Mouse (Mus musculus) CD4-positive, CD25-positive, alpha-beta regulatory T cell, adult 4 months (primary cell): ENCODE data around the gene Pithd1. TPM values are rescaled to one million over a fixed set of nuclear protein-coding genes. Genes with fewer than 3 reads are reported as not detected.
"Not testable (repeated sequence)": the region's sequence is repeated elsewhere in the genome, so short reads cannot be mapped to it uniquely, and the experiment has no call there.

ENCODE experiments used
- ATAC-seq: one replicate; pipeline ENCODE4 v1.8.0; 2017
- polyA plus RNA-seq, 2 experiments: library from polyadenylated mRNA; unstranded; fragments of 100-300 nt; shearing (Covaris generic); gene quantifications; one replicate each; pipeline ENCODE4 v1.2.1; 2017

The Pithd1 gene
- polyA plus RNA-seq, 2 experiments from 2014 or later: 9.3 to 9.7 TPM

DNA sequence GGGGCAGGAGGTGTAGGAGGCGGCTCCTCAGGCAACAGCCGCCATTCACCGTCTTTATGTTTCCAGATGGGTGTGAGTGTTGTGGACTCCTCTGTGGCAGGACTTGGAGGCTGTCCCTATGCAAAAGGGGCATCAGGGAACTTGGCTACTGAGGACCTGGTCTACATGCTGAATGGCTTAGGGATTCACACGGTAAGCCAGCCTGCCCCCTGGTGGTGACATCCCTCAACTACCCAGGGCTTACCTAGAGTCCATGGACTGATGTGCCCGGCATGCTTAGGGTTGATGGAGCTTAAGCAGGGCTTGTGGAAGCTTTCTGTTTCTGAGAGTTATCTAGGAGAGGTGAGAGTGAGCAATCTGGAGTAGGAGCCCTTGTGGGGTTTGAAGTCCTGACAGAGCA, 26.3 kb downstream of the Pithd1 start:
- ATAC-seq: peak; percentile 46

DNA sequence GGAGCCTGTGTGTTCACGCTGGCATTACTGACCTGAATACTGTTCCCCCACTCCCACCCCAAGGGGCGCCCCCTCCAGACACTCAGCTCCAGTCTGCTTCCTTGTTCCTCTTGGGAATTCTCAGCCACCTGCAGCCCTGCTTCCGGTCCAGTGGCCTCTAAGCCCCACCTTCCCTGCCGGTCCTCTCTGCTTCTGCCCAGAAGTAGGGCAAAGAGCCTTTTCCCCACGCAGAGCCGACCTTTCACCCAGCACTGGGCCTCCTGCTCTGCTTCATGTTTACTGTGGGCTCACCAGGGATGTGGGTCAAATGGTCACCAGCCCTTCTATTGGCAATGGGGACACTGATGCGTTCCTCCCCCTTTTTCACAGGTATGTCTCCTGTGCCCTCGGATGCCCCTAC, 28.7 kb downstream of the Pithd1 start:
- ATAC-seq: no peak

GRCm38 (mm10) chr4:135955886-135956285, 31.2 kb downstream of the Pithd1 start:
- no peak for ATAC-seq

DNA sequence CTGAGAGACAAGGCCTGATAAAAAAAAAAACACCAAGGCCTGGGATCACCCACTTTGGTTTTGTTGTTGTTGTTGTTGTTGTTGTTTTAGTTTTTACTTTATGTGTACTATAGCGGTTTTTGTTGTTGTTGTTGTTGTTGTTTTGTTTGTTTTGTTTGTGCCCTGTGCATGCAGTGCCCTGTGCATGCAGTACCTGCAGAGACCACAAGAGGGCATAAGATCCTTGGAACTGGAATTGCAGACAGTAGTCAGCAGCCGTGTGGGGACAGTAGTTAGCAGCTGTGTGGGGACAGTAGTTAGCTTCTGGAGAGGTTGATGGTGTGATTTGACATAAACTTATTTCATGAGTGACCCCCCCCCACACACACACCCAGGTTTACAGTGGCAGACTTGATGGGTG, 32.8 kb downstream of the Pithd1 start:
- peak; percentile 84 for ATAC-seq

GRCm38 (mm10) chr4:135953179-135953578, 33.9 kb downstream of the Pithd1 start:
- ATAC-seq: no peak

GRCm38 (mm10) chr4:135951505-135951904, 35.6 kb downstream of the Pithd1 start:
- ATAC-seq: no peak

- no peak for ATAC-seq
Observed at GRCm38 (mm10) chr4:135950365-135950764, 36.7 kb downstream of the Pithd1 start.

- ATAC-seq: no peak
Observed at GRCm38 (mm10) chr4:135949911-135950310, 37.2 kb downstream of the Pithd1 start.

- no peak for ATAC-seq
Observed at GRCm38 (mm10) chr4:135949475-135949874, 37.6 kb downstream of the Pithd1 start.

- no peak for ATAC-seq
Observed at GRCm38 (mm10) chr4:135948142-135948541, 38.9 kb downstream of the Pithd1 start.

DNA sequence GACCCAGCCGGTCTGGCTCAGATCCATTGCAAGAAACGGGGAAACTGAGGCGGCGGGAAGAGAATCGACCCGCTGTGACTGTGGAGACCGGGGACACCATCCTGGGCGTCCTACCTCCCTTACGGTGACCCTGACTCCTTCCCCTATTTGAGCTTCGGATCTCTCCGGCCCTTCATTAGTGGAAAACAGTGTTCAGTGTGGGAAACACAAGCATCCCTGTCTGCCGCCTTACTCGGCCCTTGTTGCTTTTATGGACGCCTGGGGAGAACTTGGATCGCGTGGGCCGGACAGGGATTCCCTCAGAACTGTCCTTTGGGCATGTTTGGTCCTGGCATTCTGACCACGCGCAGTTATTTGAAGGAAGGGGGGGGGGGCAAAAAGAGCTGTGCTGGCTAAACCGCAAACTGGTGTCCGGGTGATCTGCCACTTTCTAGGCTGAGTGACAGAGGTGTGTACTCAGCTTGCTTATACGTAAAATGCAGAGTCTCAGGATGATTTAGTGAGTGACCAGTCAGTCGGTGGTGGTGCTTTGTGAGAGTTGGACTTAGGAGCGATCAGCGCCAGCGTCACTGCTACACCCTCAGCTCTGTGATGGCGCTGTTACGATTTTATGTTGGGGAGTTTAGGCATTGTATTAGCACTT, 40.3 kb downstream of the Pithd1 start:
- peak; percentile 32 for ATAC-seq

GRCm38 (mm10) chr4:135946278-135946658, 40.8 kb downstream of the Pithd1 start, which contains the start of gene Hmgcl:
Hmgcl (plus strand) TSS chr4:135946448.
- peak; percentile 98 for ATAC-seq

- ATAC-seq: no peak
Observed at GRCm38 (mm10) chr4:135945706-135946105, 41.4 kb downstream of the Pithd1 start.

GRCm38 (mm10) chr4:135943389-135943788, 43.7 kb downstream of the Pithd1 start:
- ATAC-seq: no peak

GRCm38 (mm10) chr4:135942193-135942592, 44.9 kb downstream of the Pithd1 start:
- no peak for ATAC-seq

- not testable (repeated sequence) for ATAC-seq
Observed at GRCm38 (mm10) chr4:135941026-135941425, 46.0 kb downstream of the Pithd1 start.

DNA sequence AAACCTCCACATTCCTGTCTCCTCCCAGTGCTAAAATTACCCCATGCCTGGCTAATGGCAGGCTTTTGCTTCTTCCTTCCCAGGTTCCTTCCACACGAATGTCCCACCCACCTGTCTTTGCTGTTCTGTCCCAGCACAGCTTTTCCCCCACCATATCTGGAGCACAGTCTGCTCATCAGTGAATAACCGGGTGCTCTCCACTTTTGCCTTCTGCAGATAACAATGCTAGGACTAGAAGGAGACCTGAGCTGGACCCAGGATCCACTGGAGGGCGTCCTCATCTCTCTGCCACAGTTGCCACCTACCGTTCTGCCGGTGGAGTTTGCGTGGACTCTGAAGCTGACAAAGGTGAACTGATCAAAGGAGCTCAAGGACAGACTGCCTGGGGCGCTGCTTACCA, 48.2 kb downstream of the Pithd1 start:
- no peak for ATAC-seq

- no peak for ATAC-seq
Observed at GRCm38 (mm10) chr4:135935502-135935901, 51.6 kb downstream of the Pithd1 start.

DNA sequence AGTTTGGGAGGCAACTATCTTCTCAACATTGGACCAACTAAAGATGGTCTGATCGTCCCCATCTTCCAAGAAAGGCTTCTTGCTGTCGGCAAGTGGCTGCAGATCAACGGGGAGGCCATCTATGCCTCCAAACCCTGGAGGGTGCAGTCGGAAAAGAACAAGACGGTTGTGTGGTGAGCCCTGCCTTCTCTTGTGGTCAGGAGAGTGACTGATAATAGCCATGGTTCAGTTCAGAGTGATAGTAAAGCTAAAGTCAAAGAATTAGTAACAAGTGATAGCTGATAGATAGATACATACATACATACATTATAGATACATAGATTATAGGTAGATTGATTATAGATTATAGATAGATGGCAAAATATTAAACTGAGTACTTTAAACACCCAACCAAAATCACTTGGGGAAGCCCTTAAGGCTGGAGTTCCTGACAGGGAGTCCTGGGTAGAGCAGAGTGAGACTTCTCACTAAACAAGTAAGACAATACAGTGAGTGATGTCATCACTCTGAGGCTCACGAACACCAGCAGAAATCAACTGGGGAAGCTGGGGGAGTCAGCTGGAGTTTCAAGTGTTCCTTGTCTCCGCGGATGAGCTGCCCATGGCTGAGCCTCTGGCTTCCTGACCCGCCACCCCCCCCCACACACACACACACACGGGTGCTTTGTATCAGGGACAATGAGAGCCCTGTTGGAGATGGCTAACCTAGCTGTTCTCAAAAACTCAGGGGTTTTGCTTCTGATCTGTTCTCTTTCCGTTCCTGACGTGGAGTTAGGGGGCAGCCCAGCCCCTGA, 52.2 kb downstream of the Pithd1 start:
- no peak for ATAC-seq

DNA sequence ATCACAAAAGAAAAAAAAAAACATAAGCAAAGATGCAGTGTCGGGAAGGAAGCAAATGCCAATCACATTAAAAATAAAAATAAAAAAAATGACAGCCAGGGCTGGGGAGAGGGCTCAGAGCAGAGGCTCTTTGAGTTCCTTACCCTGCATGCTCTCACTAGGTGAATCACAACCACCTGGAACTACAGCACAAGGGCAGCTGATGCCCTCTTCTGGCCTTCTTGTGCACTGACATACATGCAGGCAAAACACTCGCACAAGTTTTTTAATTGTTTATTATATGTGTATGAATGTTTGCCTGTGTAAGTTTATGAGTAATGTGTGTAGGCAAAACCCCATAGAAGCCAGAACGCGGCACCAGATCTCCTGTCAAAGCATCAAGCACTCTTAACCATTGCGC, 55.2 kb downstream of the Pithd1 start:
- ATAC-seq: peak; percentile 56

- ATAC-seq: no peak
Observed at GRCm38 (mm10) chr4:135930239-135930638, 56.8 kb downstream of the Pithd1 start.

DNA sequence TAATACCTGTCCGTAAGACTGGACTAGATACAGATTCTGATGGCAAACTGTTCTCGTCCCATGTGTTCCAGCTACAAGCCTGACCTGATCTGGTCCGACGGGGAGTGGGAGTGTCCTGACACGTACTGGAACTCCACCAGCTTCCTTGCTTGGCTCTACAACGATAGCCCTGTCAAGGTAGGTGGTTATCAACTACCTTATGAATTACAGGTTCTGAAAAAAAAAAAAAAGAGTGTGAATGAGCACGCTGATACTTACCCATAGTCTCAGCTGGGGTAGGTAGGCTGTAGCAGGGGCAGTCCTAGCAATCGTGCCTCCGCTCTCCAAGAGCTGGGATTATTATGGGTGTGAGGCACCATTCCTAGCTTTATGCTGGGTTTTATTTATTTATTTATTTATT, 57.2 kb downstream of the Pithd1 start:
- no peak for ATAC-seq

DNA sequence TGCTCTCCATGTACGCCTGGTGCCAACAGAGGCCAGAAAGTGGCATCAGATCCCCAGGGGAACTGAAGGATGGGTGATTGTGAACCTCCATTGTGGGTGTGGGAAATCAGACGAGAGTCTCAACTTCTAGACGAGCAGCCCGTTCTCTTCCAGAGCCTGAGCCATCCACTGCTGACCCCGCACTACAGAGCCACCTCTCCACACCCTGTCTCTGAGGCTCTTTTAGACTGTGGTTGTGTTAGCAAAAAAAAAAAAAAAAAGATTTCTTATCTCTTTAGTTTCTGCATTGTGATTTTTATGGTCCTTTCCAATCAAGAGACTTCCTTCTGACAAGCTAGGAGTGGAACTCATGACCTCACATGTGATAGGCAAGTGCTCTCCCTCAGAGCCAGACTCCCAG, 57.7 kb downstream of the Pithd1 start:
- no peak for ATAC-seq

DNA sequence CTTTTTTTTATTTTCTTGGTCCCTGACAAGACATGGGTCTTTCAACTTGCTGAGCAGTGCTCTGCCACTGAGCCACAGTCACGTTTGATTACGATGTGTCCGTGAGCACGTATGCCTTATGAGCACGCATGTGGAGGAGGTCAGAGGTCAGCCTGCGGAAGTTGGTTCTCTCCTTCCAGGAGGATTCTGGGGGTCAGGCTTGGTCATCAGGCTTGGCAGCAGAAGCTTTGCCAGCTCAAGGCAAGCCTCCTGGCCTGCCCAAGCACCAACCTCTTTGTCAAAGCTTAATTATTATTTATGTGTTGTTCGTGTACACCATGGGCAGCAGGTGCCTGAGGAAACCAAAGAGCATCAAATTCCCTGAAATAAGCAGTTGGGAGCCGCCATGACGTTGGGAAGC, 58.7 kb downstream of the Pithd1 start:
- no peak for ATAC-seq
